ENCODE assay signal across 15 mouse cellular contexts in genomic region chr2:4420679-4421312, GRCm38 (mm10).
DNase-seq lines count a peak whose midpoint lies in the region; ATAC-seq lines count a peak whose summit lies in the region.
"Had no signal": no experiment of that assay in that cellular context is flagged by ENCODE, and none has a peak within 500 bp of the region (broad histone marks: within the 10 kb centered on the region; RNA-seq: fewer than 3 reads in every experiment).

No protein-coding gene starts in this region.

- peak overlapping the region; percentile 50 for H3K27ac ChIP-seq in heart, embryonic 13.5 days (replicated peaks)
- peak overlapping the region; percentile 35 for H3K27ac ChIP-seq in forebrain, embryonic 15.5 days (replicated peaks)
- 0 out of 2 replicates have a peak overlapping the region, but pooled peaks have one; percentile 14 for H3K27ac ChIP-seq in midbrain, embryonic 11.5 days (ENCODE audit: low read depth, low read length)
- H3K27ac ChIP-seq: hindbrain, embryonic 15.5 days had no signal

- 82% methylated on average over 4 of the region's 4 CpGs for WGBS in heart, embryonic 13.5 days
- 52% methylated on average over 4 of the region's 4 CpGs for WGBS in forebrain, embryonic 15.5 days
- WGBS in midbrain, embryonic 11.5 days = 76% methylated on average over 4 of the region's 4 CpGs

- no peaks in the 10 kb centered on the region for H3K9me3 ChIP-seq in heart, embryonic 13.5 days
- no peaks in the 10 kb centered on the region for H3K9me3 ChIP-seq in forebrain, embryonic 15.5 days
- H3K9me3 ChIP-seq in midbrain, embryonic 11.5 days (ENCODE audit: control insufficient read depth, low read length) = no peaks in the 10 kb centered on the region
- H3K9me3 ChIP-seq: hindbrain, embryonic 15.5 days had no signal

- no peak for ATAC-seq in heart, embryonic 13.5 days (ENCODE audit: extremely low read depth, insufficient number of reproducible peaks, low FRiP score, low TSS enrichment)
- ATAC-seq in forebrain, embryonic 15.5 days (replicated peaks) = peak; percentile 96
- peak; percentile 88 for ATAC-seq in midbrain, embryonic 11.5 days (ENCODE audit: low FRiP score)

- no peak for DNase-seq in heart, postnatal 10 days
- DNase-seq in ZHBTc4 (ENCODE audit: low read depth, low spot score) = peak; percentile 65
- no peak for DNase-seq in midbrain, embryonic 11.5 days (ENCODE audit: low spot score, missing footprints)
- no peak for DNase-seq in left cerebral cortex, adult 9 months (ENCODE audit: low spot score in 2 of 2)
- DNase-seq in lung, adult 18-20 months = no peak
- no peak for DNase-seq in kidney, adult 8-10 months
- DNase-seq: gastrocnemius, postnatal 10 days; kidney, postnatal 14 days; liver; right cerebral cortex, postnatal 25 days; thymus, postnatal 4 days had no signal

- H3K4me2 ChIP-seq in heart, embryonic 13.5 days = no peak overlapping the region
- H3K4me2 ChIP-seq in forebrain, embryonic 15.5 days (replicated peaks) = no peak overlapping the region
- no peak overlapping the region for H3K4me2 ChIP-seq in midbrain, embryonic 11.5 days
- H3K4me2 ChIP-seq: hindbrain, embryonic 15.5 days had no signal

- no peak overlapping the region for H3K9ac ChIP-seq in heart, embryonic 13.5 days
- H3K9ac ChIP-seq in forebrain, embryonic 15.5 days (replicated peaks) = no peak overlapping the region
- no peak overlapping the region for H3K9ac ChIP-seq in midbrain, embryonic 11.5 days (ENCODE audit: low read length)
- H3K9ac ChIP-seq: hindbrain, embryonic 15.5 days had no signal

- H3K27me3 ChIP-seq in heart, embryonic 13.5 days (replicated peaks) = no peaks in the 10 kb centered on the region
- no peaks in the 10 kb centered on the region for H3K27me3 ChIP-seq in forebrain, embryonic 15.5 days
- H3K27me3 ChIP-seq in midbrain, embryonic 11.5 days (ENCODE audit: control insufficient read depth, insufficient read depth, low read length) = no peaks in the 10 kb centered on the region
- H3K27me3 ChIP-seq: hindbrain, embryonic 15.5 days had no signal

- intact Hi-C loops in heart, postnatal 10 days (cut with DNase I) = no loop called here

- H3K4me3 ChIP-seq in heart, embryonic 13.5 days = no peak overlapping the region
- H3K4me3 ChIP-seq in forebrain, embryonic 15.5 days = no peak overlapping the region
- no peak overlapping the region for H3K4me3 ChIP-seq in midbrain, embryonic 11.5 days (ENCODE audit: low read depth, low read length)
- H3K4me3 ChIP-seq: erythroblast, embryonic 14.5 days; hindbrain, embryonic 15.5 days had no signal

- peaks cover 14% of the 10 kb centered on the region; the same call in 1 of the 2 replicates for H3K4me1 ChIP-seq in heart, embryonic 13.5 days
- H3K4me1 ChIP-seq in forebrain, embryonic 15.5 days = peaks cover 20% of the 10 kb centered on the region
- peaks cover 13% of the 10 kb centered on the region for H3K4me1 ChIP-seq in midbrain, embryonic 11.5 days (ENCODE audit: control insufficient read depth, insufficient read depth, low read length)

- H3K36me3 ChIP-seq in heart, embryonic 13.5 days = no peaks in the 10 kb centered on the region
- no peaks in the 10 kb centered on the region for H3K36me3 ChIP-seq in forebrain, embryonic 15.5 days
- no peaks in the 10 kb centered on the region for H3K36me3 ChIP-seq in midbrain, embryonic 11.5 days (ENCODE audit: control insufficient read depth, insufficient read depth, low read length)
- H3K36me3 ChIP-seq: hindbrain, embryonic 15.5 days had no signal
